Mouse (Mus musculus): ENCODE results near the gene Gm29094. TPM values are rescaled to one million over a fixed set of nuclear protein-coding genes. Genes with fewer than 3 reads are reported as not detected.

The Gm29094 gene
- polyA plus RNA-seq, 1 experiment from 2014 or later = not detected

DNA sequence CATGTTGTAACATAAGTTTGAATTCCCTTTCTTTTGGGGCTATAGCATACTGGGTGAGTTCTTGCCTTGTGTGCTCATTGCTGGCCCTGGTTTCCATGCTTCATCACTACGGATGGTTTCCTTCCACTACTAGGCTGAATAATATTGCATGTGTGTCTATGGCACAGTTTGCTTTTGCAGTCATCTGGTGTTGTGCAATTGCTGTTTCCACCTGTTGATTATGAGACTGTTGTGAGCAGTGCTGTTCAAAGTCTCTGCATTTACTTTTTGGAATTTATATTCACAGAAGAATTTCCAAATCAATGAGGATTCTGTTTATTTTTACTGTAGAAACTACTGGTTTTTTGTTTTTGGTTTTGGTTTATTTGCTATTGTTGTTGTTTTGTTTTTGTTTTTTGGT is 65.4 kb downstream of the Gm29094 start:
- ATAC-seq (replicated peaks) = no peak
- Histone ChIP-seq H3K4me2 (no peak overlapping the region), H3K9me3 (no peaks in the 10 kb centered on the region), H3K9ac (no peak overlapping the region), H3K36me3 (replicated peaks) (no peaks in the 10 kb centered on the region), H3K27me3 (replicated peaks) (no peaks in the 10 kb centered on the region), H3K4me3 (no peak overlapping the region), H3K4me1 (no peaks in the 10 kb centered on the region), H3K27ac (no peak overlapping the region)
- WGBS = 98% methylated on average over 1 of the region's 1 CpGs

Other genes with a start within 250 kb of the Gm29094 start
- gene Bcl2a1a, start 242.5 kb upstream of the Gm29094 start, polyA plus RNA-seq (2015; fragmentation: Nextera tagmentation; extraction: Ambion mirVana) = not detected in 2 replicates
- gene Trim43b, start 106.5 kb upstream of the Gm29094 start, polyA plus RNA-seq (2015; fragmentation: Nextera tagmentation; extraction: Ambion mirVana) = not detected in 2 replicates
- gene Bcl2a1b, start 170 bp upstream of the Gm29094 start, polyA plus RNA-seq (2015; fragmentation: Nextera tagmentation; extraction: Ambion mirVana) = 0.40 and 1.1 TPM in 2 replicates
- gene Mthfs, start 11.3 kb downstream of the Gm29094 start, polyA plus RNA-seq (2015; fragmentation: Nextera tagmentation; extraction: Ambion mirVana) = 12.2 and 13.1 TPM in 2 replicates

Measured in midbrain, embryonic 15.5 days (tissue).